Mouse (Mus musculus): Measurements from ENCODE around the gene Nppc.

Gene Nppc

GRCm38 (mm10) chr1:86670279-86671038, at the start of gene Nppc:
TSS of gene Nppc (minus strand) at chr1:86670571.
- DNase-seq: peak; percentile 67

GRCm38 (mm10) chr1:86719391-86719790, 49.0 kb upstream of the Nppc start:
- no peak for DNase-seq

GRCm38 (mm10) chr1:86718190-86718589, 47.8 kb upstream of the Nppc start:
- no peak for DNase-seq

- no peak for DNase-seq
Measured at GRCm38 (mm10) chr1:86713054-86713453, 42.7 kb upstream of the Nppc start.

- DNase-seq: no peak
Measured at GRCm38 (mm10) chr1:86712045-86712444, 41.7 kb upstream of the Nppc start.

- DNase-seq: no peak
Measured at GRCm38 (mm10) chr1:86709546-86709945, 39.2 kb upstream of the Nppc start.

GRCm38 (mm10) chr1:86705461-86705860, 35.1 kb upstream of the Nppc start:
- DNase-seq: no peak

- peak; percentile 41 for DNase-seq
Measured at GRCm38 (mm10) chr1:86703965-86704326, 33.6 kb upstream of the Nppc start.

- DNase-seq: peak; percentile 82
Measured at GRCm38 (mm10) chr1:86703300-86703964, 33.1 kb upstream of the Nppc start, which contains the start of gene Dis3l2. TSS of gene Dis3l2 (plus strand) at chr1:86703808.

GRCm38 (mm10) chr1:86700367-86700766, 30.0 kb upstream of the Nppc start:
- peak; percentile 26 for DNase-seq

- DNase-seq: no peak
Measured at GRCm38 (mm10) chr1:86699346-86700136, 29.2 kb upstream of the Nppc start.

- DNase-seq: peak; percentile 36
Measured at GRCm38 (mm10) chr1:86698721-86699120, 28.4 kb upstream of the Nppc start.

GRCm38 (mm10) chr1:86696948-86697347, 26.6 kb upstream of the Nppc start:
- DNase-seq: peak; percentile 33

GRCm38 (mm10) chr1:86691027-86691426, 20.7 kb upstream of the Nppc start:
- no peak for DNase-seq

GRCm38 (mm10) chr1:86687236-86687635, 16.9 kb upstream of the Nppc start:
- DNase-seq: no peak

GRCm38 (mm10) chr1:86678667-86679066, 8.3 kb upstream of the Nppc start:
- no peak for DNase-seq

- DNase-seq: no peak
Measured at GRCm38 (mm10) chr1:86677624-86678023, 7.3 kb upstream of the Nppc start.

- no peak for DNase-seq
Measured at GRCm38 (mm10) chr1:86675126-86675525, 4.8 kb upstream of the Nppc start.

- no peak for DNase-seq
Measured at GRCm38 (mm10) chr1:86674385-86674784, 4.0 kb upstream of the Nppc start.

- DNase-seq: peak; percentile 64
Measured at GRCm38 (mm10) chr1:86669552-86670273, 658 bp downstream of the Nppc start.

GRCm38 (mm10) chr1:86665091-86665490, 5.3 kb downstream of the Nppc start:
- DNase-seq: no peak

- no peak for DNase-seq
Measured at GRCm38 (mm10) chr1:86657071-86657470, 13.3 kb downstream of the Nppc start.

- no peak for DNase-seq
Measured at GRCm38 (mm10) chr1:86652675-86653074, 17.7 kb downstream of the Nppc start.

Measured in liver (tissue).